ENCODE assay signal across 9 mouse cellular contexts in the genomic region with DNA sequence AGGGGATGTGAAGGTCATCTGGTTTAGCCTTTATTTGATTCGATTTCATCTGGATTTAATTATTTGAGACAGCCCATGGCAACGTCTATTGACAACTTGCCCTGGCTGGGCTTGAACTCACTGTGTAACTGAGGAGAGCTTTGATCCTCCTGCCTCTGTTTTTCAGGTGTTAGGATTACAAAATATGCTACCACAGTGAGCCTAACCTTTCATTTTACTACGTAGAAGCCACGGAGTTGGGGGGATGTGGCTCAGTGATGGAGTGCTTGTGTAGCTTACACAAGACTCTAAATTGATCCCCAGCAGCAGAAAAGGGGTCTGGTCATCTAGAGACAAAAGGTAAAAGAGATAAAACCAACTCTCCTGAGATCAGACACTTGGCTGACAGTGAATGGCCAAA. TPM values are rescaled to one million over a fixed set of nuclear protein-coding genes. Genes with fewer than 3 reads are reported as not detected.
A peak's percentile ranks its signal among the peaks of the same experiment; 100 is the strongest.
DNase-seq lines count a peak whose midpoint lies in the region; ATAC-seq and TF ChIP-seq lines count a peak whose summit lies in the region.
"Had no signal": no experiment of that assay in that cellular context is flagged by ENCODE, and none has a peak within 500 bp of the region (broad histone marks: within the 10 kb centered on the region; RNA-seq: fewer than 3 reads in every experiment).

No protein-coding gene starts in this region.

- no peak for ATAC-seq in liver, postnatal 0 days
- no peak for ATAC-seq in stomach, postnatal 0 days (ENCODE audit: low FRiP score, low TSS enrichment)

- peaks cover 2% of the 10 kb centered on the region for H3K4me1 ChIP-seq in testis, adult 2 months (ENCODE audit: control insufficient read depth, insufficient read depth, low read length)
- H3K4me1 ChIP-seq in liver, postnatal 0 days (ENCODE audit: insufficient read depth) = peaks cover 12% of the 10 kb centered on the region
- H3K4me1 ChIP-seq in stomach, postnatal 0 days (replicated peaks; ENCODE audit: control insufficient read depth, insufficient read depth) = peaks cover 4% of the 10 kb centered on the region

- no peaks in the 10 kb centered on the region for H3K36me3 ChIP-seq in testis, adult 2 months (ENCODE audit: control insufficient read depth, insufficient read depth, low read length)
- no peaks in the 10 kb centered on the region for H3K36me3 ChIP-seq in liver, postnatal 0 days (replicated peaks; ENCODE audit: insufficient read depth, low read length)
- no peaks in the 10 kb centered on the region for H3K36me3 ChIP-seq in stomach, postnatal 0 days (ENCODE audit: control insufficient read depth, insufficient read depth, low read length)

- no peaks in the 10 kb centered on the region for H3K27me3 ChIP-seq in testis, adult 2 months (ENCODE audit: control insufficient read depth, insufficient read depth, low read length)
- peaks cover 33% of the 10 kb centered on the region for H3K27me3 ChIP-seq in liver, postnatal 0 days (ENCODE audit: insufficient read depth, low read length)
- H3K27me3 ChIP-seq in stomach, postnatal 0 days (ENCODE audit: control insufficient read depth, insufficient read depth, low read length) = no peaks in the 10 kb centered on the region

- no peak for TF ChIP-seq POLR2A in testis, adult 2 months (IDR thresholded peaks at IDR 0.05; ENCODE audit: control insufficient read depth, low read depth, low read length)

- H3K9me3 ChIP-seq in liver, postnatal 0 days (ENCODE audit: low read length) = no peaks in the 10 kb centered on the region
- no peaks in the 10 kb centered on the region for H3K9me3 ChIP-seq in stomach, postnatal 0 days (ENCODE audit: control insufficient read depth, low read length)

- peak; percentile 8 for DNase-seq in embryo, embryonic 11 days
- DNase-seq in embryo, embryonic 9.5 days (ENCODE audit: extremely low spot score) = no peak
- DNase-seq in testis, postnatal 14 days (ENCODE audit: low spot score) = no peak
- DNase-seq in liver, postnatal 0 days = no peak
- DNase-seq in stomach, postnatal 0 days (ENCODE audit: low spot score) = no peak
- DNase-seq in cerebellum, adult 11 months = no peak
- no peak for DNase-seq in gastrocnemius, adult 18-20 months (ENCODE audit: low spot score)
- DNase-seq: adrenal gland, postnatal 14 days had no signal

- 48% methylated on average over 4 of the region's 4 CpGs for WGBS in liver, postnatal 0 days (ENCODE audit: insufficient replicate concordance)
- WGBS in stomach, postnatal 0 days = 56% methylated on average over 4 of the region's 4 CpGs

- peak overlapping the region; percentile 100 for H3K4me2 ChIP-seq in liver, postnatal 0 days (ENCODE audit: low read depth, low read length)
- no peak overlapping the region for H3K4me2 ChIP-seq in stomach, postnatal 0 days (replicated peaks; ENCODE audit: low read depth)

- peak overlapping the region; percentile 68; the same call in 1 of the 2 replicates for H3K4me3 ChIP-seq in testis, adult 2 months (ENCODE audit: control insufficient read depth, low read depth, low read length)
- H3K4me3 ChIP-seq in liver, postnatal 0 days (ENCODE audit: low read depth, low read length) = peak overlapping the region; percentile 80
- H3K4me3 ChIP-seq in stomach, postnatal 0 days (ENCODE audit: low read depth, low read length) = peak overlapping the region; percentile 77; the same call in 1 of the 2 replicates

- no peak for TF ChIP-seq CTCF in testis, adult 2 months (IDR thresholded peaks at IDR 0.05; ENCODE audit: control insufficient read depth, insufficient read depth, insufficient replicate concordance, low read depth, low read length)
- TF ChIP-seq CTCF in liver, postnatal 0 days (IDR thresholded peaks at IDR 0.05; ENCODE audit: low read depth) = no peak
- no peak for TF ChIP-seq CTCF in stomach, postnatal 0 days (IDR thresholded peaks at IDR 0.05; ENCODE audit: low read depth)

- TF ChIP-seq EP300 in liver, postnatal 0 days (IDR thresholded peaks at IDR 0.05; ENCODE audit: low read depth) = no peak
- no peak for TF ChIP-seq EP300 in stomach, postnatal 0 days (optimal IDR thresholded peaks at IDR 0.05)

- H3K9ac ChIP-seq in liver, postnatal 0 days (replicated peaks) = no peak overlapping the region
- H3K9ac ChIP-seq in stomach, postnatal 0 days (ENCODE audit: low read length) = no peak overlapping the region

- H3K27ac ChIP-seq in testis, adult 2 months (ENCODE audit: control insufficient read depth, insufficient read depth, low read depth, low read length) = no peak overlapping the region; the same call in 1 of the 2 replicates
- no peak overlapping the region for H3K27ac ChIP-seq in liver, postnatal 0 days (ENCODE audit: low read depth)
- no peak overlapping the region for H3K27ac ChIP-seq in stomach, postnatal 0 days (replicated peaks)

RNA-seq across cellular contexts. Expression of a gene that starts 1.1 kb away (rescaled TPM):
- 7.4 and 9.0 TPM in 2 replicates for polyA plus RNA-seq in testis, adult 2 months (2012; rRNA removed)
- polyA plus RNA-seq in liver, postnatal 0 days (2015; fragmentation: Nextera tagmentation; extraction: Ambion mirVana) = 0.20 and 0.23 TPM in 2 replicates
- 0.13 and 0.16 TPM in 2 replicates for polyA plus RNA-seq in stomach, postnatal 0 days (2015; fragmentation: Nextera tagmentation; extraction: Ambion mirVana)
- 1 to 10 TPM; 1.1 to 1.2 TPM for total RNA-seq in gastrocnemius, adult 18-20 months (2021)
